Mouse (Mus musculus): ENCODE measurements around the gene Nfia.

Nfia gene

GRCm38 (mm10) chr4:97783073-97783879 is 10.7 kb downstream of the Nfia start:
- DNase-seq (ENCODE audit: low spot score) = no peak

- DNase-seq (ENCODE audit: low spot score) = no peak
These were observed 11.7 kb downstream of the Nfia start for GRCm38 (mm10) chr4:97784236-97784635.

- DNase-seq (ENCODE audit: low spot score) = no peak
These were observed 13.2 kb downstream of the Nfia start for GRCm38 (mm10) chr4:97785547-97786271.

- DNase-seq (ENCODE audit: low spot score) = no peak
These were observed 14.0 kb downstream of the Nfia start for GRCm38 (mm10) chr4:97786571-97786970.

DNA sequence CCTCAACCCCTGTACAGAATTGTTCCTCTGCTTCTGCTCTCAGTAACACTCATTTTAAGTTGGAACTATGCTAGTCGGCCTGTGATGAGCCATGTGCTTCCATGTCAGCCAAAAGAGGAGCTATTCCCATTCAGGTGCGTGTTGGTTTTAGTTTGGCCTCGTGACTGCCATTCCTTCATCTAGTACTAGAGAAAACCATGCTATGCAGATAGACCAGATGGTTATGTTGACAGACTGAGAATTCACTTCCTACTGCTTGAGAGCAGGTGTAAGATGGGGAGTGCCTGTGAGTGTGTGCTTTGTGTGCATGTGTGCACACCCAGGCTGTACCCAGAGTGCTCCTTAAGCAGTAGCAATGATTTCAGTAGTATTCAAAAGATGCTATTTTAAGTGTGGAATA is 15.0 kb downstream of the Nfia start:
- no peak for DNase-seq (ENCODE audit: low spot score)

GRCm38 (mm10) chr4:97788537-97788936 is 16.0 kb downstream of the Nfia start:
- no peak for DNase-seq (ENCODE audit: low spot score)

DNA sequence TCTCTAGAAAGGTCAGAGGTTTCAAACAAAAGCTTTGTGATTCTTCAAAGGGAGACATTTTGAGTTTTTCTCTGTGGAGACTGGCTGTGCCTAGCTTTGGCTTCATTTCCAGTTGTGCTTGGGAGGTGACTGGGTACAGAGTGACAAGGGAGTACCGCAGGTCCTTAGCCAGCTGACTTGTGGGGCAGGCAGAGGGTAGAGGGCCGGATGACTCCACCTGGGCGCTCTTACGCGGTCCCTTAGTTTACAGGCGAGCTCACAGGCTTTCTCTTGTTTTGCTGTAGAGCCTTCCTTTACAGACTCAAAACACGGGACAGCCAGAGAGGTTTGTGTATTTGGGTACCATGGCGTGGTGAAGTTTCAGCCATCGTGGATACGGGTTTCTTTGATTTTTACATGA is 21.4 kb downstream of the Nfia start:
- no peak for DNase-seq (ENCODE audit: low spot score)

- DNase-seq (ENCODE audit: low spot score) = no peak
These were observed 22.3 kb downstream of the Nfia start for GRCm38 (mm10) chr4:97794865-97795264.

- no peak for DNase-seq (ENCODE audit: low spot score)
These were observed 23.4 kb downstream of the Nfia start for GRCm38 (mm10) chr4:97795957-97796356.

DNA sequence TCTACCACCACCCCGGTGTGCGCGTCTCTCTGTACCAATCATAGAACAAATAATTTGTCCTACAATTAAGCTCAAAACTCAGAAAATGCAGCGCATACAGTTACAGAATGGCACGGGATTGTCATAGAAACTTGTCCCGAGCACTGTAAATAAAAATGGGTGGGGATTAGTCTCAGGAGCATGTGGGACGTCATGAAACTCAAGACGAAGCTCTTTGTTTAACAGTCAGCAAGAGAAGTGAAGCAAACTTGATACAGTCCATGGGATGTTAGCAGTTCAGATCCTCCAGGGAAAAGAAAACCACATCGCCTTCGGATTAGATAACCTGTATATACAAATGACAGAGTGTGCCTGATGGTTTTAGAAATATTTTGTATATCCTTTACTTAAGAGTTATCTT is 24.0 kb downstream of the Nfia start:
- DNase-seq (ENCODE audit: low spot score) = no peak

DNA sequence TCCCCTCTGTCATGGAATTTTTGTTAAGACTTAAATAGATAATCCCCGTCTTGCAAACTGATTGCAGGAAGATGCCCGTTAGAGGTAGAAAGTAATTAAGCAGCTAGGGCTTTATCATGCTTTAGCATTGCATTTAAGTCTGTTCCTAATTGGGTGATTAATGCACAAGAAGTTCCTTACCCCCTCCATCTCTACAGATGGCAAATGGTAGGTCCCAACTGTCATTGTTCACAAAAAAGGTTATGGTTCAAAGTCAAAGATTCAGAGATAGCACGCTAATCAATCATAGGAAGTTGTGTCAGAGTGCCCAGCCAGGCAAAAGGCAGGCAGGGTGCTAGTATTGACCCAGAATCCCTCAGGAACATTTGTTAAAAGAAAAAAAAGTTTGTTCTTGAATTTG is 31.3 kb downstream of the Nfia start:
- DNase-seq (ENCODE audit: low spot score) = no peak

DNA sequence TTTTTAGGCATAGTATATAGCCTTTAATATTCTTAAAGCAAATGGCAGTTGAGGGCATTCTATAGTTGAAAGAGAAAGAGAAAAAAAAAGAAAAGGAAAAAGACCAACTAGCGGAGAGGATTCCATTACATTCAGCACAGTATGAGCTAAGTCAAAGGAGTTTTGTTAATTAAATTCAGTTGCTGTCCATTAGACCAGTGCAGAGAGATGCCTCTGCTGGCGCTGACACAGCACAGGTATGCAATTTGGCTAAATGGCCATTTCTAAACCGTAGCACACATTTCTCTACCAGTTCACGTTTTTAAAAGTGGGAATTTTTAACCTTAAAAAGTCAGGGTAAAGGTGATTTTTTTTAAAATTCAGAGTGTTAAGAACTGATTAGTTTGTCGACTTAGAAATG is 32.1 kb downstream of the Nfia start:
- no peak for DNase-seq (ENCODE audit: low spot score)

DNA sequence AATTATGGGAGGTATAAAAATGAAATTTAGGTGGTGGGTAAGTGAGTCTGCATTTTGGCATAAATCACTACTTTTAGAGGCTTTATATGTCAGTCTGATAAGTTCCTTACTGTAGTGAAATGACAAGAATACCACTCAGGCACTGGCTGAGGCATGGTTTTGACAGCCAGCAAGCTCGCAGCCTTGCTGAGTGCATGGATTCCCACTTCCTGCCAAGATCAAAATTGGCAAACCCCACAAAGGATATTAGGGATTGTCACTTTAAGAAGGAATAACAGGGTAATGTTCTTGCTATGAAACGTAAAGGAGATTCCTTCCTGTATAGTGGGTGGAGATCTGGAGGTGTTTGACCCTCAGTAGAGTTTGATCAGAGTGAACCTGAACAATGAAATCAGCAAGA is 32.7 kb downstream of the Nfia start:
- DNase-seq (ENCODE audit: low spot score) = no peak

DNA sequence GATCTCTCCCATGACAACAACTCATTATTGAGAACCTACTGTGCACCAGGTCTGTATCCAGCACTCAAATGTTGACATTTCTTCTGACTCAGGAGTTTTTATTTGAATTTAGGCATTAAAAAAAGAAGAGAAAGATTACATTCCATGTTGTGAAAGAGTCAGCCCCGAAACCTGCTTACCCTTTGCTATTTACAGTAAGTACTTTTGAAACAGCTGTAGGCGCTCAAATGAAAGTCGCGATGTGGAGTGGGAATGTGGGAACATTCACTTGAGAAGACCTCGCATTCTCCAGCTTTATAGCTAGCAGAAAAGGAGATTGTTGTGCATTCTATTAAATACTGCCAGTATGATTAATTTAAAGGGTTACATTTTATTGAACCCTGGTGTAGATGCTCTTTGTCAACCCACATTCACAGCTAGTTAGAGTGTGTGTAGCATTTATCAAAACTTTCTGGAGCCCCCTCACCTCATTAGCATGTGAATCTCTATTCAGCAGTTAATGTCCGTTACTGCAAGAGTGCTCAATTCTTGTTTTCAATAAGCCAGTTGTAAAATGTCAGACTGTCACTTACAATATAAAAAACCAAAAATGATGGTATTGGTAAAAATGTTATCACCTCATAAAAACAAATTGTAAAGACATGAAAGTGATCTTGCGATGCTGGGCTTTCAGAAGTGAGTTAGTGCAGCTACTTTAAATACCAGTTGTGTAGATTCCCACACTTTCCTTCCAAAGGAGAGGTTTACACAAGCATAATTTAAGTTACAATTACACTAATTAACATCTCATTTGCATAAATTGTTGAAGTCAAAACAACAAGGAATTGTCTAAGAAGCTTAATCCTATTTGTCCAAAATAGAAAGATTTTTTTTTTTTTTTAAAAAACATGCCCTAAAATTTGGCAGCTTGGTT is 33.6 kb downstream of the Nfia start:
- no peak for DNase-seq (ENCODE audit: low spot score)

GRCm38 (mm10) chr4:97806924-97807323 is 34.4 kb downstream of the Nfia start:
- DNase-seq (ENCODE audit: low spot score) = no peak

DNA sequence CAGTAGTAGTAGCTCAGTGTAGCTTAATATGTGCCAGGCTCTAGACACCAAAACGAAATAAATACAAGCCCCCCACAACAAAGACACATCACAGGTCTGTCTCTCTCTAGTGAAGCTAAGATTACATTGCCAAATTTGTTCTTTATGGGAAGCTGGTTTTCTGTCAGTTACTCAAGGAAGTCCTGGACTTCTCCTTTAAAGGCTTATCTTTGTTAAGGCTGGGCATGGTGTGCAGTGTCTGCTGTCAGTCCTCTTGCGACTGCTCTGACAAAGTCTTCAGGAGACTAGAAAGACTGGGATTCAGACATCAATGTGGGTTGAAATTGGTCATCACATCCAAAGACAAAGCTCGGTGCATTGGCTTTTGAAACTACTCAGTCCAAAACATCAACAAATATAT is 36.4 kb downstream of the Nfia start:
- no peak for DNase-seq (ENCODE audit: low spot score)

- no peak for DNase-seq (ENCODE audit: low spot score)
These were observed 37.2 kb downstream of the Nfia start for GRCm38 (mm10) chr4:97809582-97810295.

DNA sequence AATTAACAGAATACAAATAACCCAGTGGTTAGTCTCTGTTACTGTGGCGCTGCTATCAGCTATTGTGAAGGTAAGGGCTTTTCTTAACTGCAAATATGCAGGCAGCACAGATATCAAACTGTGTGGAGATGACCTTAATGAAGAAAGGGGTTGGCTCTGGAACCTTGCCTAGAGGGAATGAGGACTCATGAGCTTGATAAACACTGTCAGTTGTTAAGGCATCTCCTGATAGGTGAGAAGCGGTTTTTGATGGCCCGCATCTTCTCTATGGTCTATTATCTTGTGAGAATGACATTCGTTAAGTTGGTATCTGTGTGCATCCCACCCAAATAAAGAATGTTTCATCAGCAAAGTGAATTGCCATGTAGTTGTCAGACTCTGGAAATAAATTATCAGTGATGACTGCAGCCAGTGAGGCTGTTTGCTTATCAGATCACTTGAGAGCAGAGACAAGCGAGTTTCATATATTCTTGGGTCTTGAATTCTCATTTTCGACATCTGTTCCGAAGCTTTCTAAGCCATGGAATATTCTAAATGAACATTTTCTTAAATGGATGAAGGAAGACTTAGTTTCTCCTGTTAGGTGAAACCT is 37.9 kb downstream of the Nfia start:
- DNase-seq (ENCODE audit: low spot score) = no peak

DNA sequence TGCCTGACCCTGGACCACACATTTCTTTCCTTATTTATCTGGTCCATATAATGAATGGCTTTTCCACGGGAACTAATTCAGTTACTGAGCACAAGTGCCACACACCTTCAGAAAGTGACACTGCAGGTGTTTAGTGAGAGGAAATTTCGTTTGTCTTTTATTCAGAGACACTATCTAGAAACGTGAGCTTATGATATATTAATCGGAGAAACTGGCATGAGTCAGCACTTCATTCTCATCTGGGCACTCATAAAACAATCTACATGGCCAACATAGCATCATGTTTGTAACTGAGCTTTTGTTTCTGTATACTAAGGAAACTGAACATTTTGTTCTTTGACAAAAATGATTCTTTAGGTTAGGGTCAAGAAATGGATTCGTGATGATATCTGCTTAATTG is 40.5 kb downstream of the Nfia start:
- DNase-seq (ENCODE audit: low spot score) = no peak

GRCm38 (mm10) chr4:97813996-97814395 is 41.5 kb downstream of the Nfia start:
- no peak for DNase-seq (ENCODE audit: low spot score)

DNA sequence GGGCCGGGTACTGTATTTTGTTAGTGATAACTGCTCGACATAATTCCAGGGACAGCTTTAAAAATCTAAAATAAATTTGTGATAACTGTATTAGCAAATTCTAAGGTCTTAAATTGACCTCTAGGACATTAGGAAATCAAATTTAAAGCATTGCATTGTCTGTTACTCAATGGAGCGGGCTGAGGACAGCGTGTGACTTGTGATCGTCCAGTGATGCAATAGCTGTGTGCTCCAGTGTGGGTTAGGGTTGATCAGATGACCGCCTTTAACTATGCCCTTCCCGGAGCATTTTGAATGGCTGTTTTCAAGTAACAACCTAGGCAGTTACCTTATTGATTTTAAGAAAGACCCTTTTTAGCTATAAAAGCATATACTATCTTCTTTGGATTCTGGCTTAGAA is 42.0 kb downstream of the Nfia start:
- no peak for DNase-seq (ENCODE audit: low spot score)

DNA sequence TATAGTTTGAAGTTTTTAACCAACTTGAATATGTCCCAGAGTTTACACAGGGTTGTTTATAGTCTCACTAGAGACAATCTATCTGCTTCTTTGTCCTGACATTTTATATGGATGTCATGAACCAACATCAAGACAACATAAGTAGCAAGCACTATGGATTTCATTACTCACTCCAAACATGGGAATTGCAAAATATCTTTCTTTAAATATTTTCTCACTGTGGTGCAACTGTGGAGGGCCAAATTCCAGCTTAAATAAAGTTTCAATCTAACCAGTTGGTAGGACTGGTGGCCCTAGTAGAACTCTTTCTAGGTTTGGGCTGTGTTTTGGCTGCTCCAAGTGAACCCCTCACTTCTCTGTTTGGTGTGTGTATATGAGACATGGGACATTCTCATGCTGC is 43.5 kb downstream of the Nfia start:
- DNase-seq (ENCODE audit: low spot score) = no peak
